Mouse (Mus musculus) gastrocnemius, postnatal 25 days (tissue): Measurements from ENCODE around the gene Pum1. TPM values are rescaled to one million over a fixed set of nuclear protein-coding genes. Genes with fewer than 3 reads are reported as not detected.

Experiments
- DNase-seq: peaks from one replicate; pipeline ENCODE4 v3.0.0; 2022
- total RNA-seq, 2 experiments: library from RNA; stranded (reverse); gene quantifications; 1 replicate in 1 of 2; 2 replicates in 1 of 2; pipeline ENCODE4 v1.2.3; 2021

The Pum1 gene
- total RNA-seq, 2 experiments from 2014 or later = 31.1 to 36.4 TPM

GRCm38 (mm10) chr4:130735957-130736356, 72.8 kb downstream of the Pum1 start:
- no peak for DNase-seq

GRCm38 (mm10) chr4:130738527-130738926, 75.4 kb downstream of the Pum1 start:
- no peak for DNase-seq

GRCm38 (mm10) chr4:130744058-130744457, 80.9 kb downstream of the Pum1 start:
- DNase-seq = no peak

GRCm38 (mm10) chr4:130745561-130746306, 82.6 kb downstream of the Pum1 start:
- peak; percentile 22 for DNase-seq

- DNase-seq = no peak
These were observed 86.4 kb downstream of the Pum1 start for GRCm38 (mm10) chr4:130749566-130749965.

- DNase-seq = no peak
These were observed 88.8 kb downstream of the Pum1 start for GRCm38 (mm10) chr4:130751966-130752365.

- no peak for DNase-seq
These were observed 89.5 kb downstream of the Pum1 start for GRCm38 (mm10) chr4:130752591-130752990.

GRCm38 (mm10) chr4:130753755-130754154, 90.6 kb downstream of the Pum1 start:
- DNase-seq = peak; percentile 25

GRCm38 (mm10) chr4:130754776-130755175, 91.7 kb downstream of the Pum1 start:
- no peak for DNase-seq

- DNase-seq = no peak
These were observed 96.8 kb downstream of the Pum1 start for GRCm38 (mm10) chr4:130759875-130760274.

- DNase-seq = no peak
These were observed 98.7 kb downstream of the Pum1 start for GRCm38 (mm10) chr4:130761809-130762208.

- no peak for DNase-seq
These were observed 102.5 kb downstream of the Pum1 start for GRCm38 (mm10) chr4:130765399-130766160.

- no peak for DNase-seq
These were observed 103.3 kb downstream of the Pum1 start for GRCm38 (mm10) chr4:130766387-130766786.

- no peak for DNase-seq
These were observed 103.8 kb downstream of the Pum1 start for GRCm38 (mm10) chr4:130766926-130767325.

- DNase-seq = no peak
These were observed 110.8 kb downstream of the Pum1 start for GRCm38 (mm10) chr4:130773899-130774298.

GRCm38 (mm10) chr4:130774822-130775221, 111.7 kb downstream of the Pum1 start:
- no peak for DNase-seq

GRCm38 (mm10) chr4:130777647-130778046, 114.5 kb downstream of the Pum1 start:
- DNase-seq = no peak

GRCm38 (mm10) chr4:130779037-130779436, 115.9 kb downstream of the Pum1 start:
- DNase-seq = no peak

- no peak for DNase-seq
These were observed 119.4 kb downstream of the Pum1 start for GRCm38 (mm10) chr4:130782492-130782891.

GRCm38 (mm10) chr4:130784755-130785154, 121.6 kb downstream of the Pum1 start:
- DNase-seq = no peak

GRCm38 (mm10) chr4:130787530-130787929, 124.4 kb downstream of the Pum1 start:
- DNase-seq = no peak

- peak; percentile 62 for DNase-seq
These were observed 127.1 kb downstream of the Pum1 start for GRCm38 (mm10) chr4:130790180-130790579.

GRCm38 (mm10) chr4:130791811-130792375, 128.8 kb downstream of the Pum1 start:
- no peak for DNase-seq
